Mouse (Mus musculus) left cerebral cortex, adult 2 months (tissue): Measurements from ENCODE around the gene E130218I03Rik. TPM values are rescaled to one million over a fixed set of nuclear protein-coding genes. Genes with fewer than 3 reads are reported as not detected.
"Not testable (repeated sequence)": the region's sequence is repeated elsewhere in the genome, so short reads cannot be mapped to it uniquely, and the experiment has no call there.

Experiments
- DNase-seq, 2 experiments: peaks; one replicate each; pipeline ENCODE4 v3.0.0; 2021 to 2022; ENCODE audit warnings: low spot score in 2 of 2, mixed read lengths in 1 of 2; ENCODE audit errors: extremely low spot score in 1 of 2
- H3K27ac ChIP-seq: fragments of 200-600 bp; 2 replicates; pipeline ENCODE4 v1.8.1; 2022
- H3K4me3 ChIP-seq: fragments of 200-600 bp; 2 replicates; pipeline ENCODE4 v1.8.1; 2022
- CTCF ChIP-seq: fragments of 200-600 bp; IDR thresholded peaks from 2 replicates; pipeline ENCODE4 v1.8.1; 2022; ENCODE audit warnings: antibody characterized with exemption, mild to moderate bottlenecking, moderate library complexity
- intact Hi-C: fragments of 180-260 bp; cut with DNase I; formaldehyde crosslinking; loops from one replicate; pipeline ENCODE4 v1.15.1; 2025
- total RNA-seq, 2 experiments: library from RNA; stranded (reverse); gene quantifications; 2 replicates each; pipeline ENCODE4 v1.2.3; 2021

The E130218I03Rik gene
- total RNA-seq, 2 experiments from 2014 or later = not detected

DNA sequence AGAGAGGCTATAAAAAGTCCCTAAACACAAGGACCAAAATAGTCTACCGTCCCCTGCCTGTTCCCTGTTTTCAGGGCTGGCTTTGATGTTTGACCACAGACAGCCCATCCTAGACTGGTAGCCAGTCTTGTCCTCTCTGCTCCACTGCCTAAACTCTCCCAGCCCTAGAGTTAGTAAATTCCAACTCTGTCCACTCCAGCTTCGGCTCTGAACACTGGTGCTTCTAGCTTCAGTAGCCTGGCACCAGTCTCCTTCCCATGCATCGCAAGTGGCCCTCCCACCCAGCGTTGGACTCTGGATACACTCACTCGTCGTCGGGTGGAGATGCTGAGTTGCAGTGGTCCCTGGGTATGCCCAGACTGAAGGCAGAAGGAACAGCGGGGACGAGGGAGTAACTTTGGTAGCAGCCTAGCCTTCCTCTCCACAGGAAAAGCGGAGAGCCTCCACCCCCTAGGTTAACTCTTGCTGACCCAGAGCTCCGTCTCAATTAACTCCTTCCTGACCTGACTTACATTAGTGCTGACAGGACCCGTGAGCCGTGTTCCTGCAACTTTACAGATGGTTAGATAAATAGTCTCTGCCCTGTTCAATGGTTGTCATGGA lies 10.4 kb downstream of the E130218I03Rik start, which contains the start of gene Grrp1:
Gene Grrp1 (minus strand): TSS at position 385 of the 603 bp plus-strand sequence.
- Histone ChIP-seq H3K4me3 (peak within 1 kb of the TSS; percentile 44), H3K27ac (peak within 1 kb of the TSS; percentile 69)
- DNase-seq = no peak
- TF ChIP-seq CTCF = no peak
- intact Hi-C loops = loop anchor here (10.0 kb wide), 1 partner anchor 231 kb away; no protein-coding TSS in a partner anchor

GRCm38 (mm10) chr4:134254835-134255234 lies 11.4 kb downstream of the E130218I03Rik start:
- DNase-seq = no peak
- Histone ChIP-seq H3K27ac (no peak overlapping the region), H3K4me3 (no peak overlapping the region)
- intact Hi-C loops = loop anchor here (10.0 kb wide), 1 partner anchor 230 kb away; no protein-coding TSS in a partner anchor
- no peak for TF ChIP-seq CTCF

DNA sequence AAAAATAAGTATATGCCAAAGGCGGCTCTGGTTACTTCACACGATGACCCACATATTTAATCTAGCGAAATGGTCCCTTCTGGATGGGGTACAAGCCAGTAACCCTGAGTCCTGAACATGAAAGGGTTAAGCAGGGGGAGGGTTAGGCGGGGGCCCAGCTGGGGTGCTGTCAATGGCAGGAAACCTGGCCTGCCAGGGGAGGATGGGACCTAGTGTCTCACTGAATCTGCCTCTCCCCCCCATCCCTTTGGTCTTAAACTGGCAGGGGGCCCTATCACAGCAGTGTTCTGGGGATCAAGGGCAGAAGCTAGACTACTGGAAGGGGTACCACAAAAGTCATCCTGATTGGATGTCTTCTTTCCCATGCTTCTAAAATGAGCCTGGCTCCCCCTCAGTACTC lies 12.4 kb downstream of the E130218I03Rik start:
- Histone ChIP-seq H3K27ac (no peak overlapping the region), H3K4me3 (no peak overlapping the region)
- intact Hi-C loops = loop anchor here (10.0 kb wide), 1 partner anchor 229 kb away; no protein-coding TSS in a partner anchor
- DNase-seq = no peak
- TF ChIP-seq CTCF = no peak

DNA sequence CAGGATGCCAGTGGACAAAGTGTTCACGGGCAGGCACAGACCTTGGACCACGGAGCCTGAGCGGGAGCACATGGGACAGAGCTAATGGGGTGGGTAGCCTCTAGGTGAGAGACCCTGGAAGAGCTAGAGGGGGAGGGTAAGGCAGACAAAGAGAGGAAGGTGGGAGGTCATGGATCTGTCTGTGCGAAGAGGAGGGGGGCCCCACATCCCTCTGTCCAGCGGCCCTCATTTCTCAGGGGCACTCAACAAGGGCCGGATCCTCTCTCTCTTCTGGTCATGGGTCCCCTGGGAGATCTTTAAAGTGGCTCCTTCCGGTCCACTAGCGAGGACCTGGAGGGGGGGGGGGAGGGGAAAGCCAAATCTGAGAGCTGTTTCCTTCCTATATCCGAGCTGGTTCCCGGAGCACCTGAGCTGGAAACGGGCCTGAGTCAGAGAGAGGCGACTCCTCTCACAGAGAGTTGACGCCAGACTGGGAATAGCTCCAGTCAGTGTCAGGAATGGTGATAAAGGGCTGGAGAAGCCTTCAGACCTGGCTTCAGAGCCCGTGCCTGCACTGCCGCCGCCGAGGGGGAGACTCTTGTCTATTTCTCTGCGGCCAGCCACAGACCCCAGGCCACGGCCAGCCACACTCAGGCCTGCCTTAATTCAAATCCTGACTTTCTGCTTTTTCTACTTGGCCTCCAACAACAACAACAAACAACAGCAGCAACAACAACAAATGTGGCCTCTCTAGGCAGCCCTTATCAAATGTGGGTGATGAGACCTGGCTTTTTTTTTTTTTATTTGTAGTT lies 13.1 kb downstream of the E130218I03Rik start:
- Histone ChIP-seq H3K27ac (no peak overlapping the region), H3K4me3 (no peak overlapping the region)
- intact Hi-C loops = loop anchor here (10.0 kb wide), 1 partner anchor 228 kb away; no protein-coding TSS in a partner anchor
- TF ChIP-seq CTCF = no peak
- no peak for DNase-seq

DNA sequence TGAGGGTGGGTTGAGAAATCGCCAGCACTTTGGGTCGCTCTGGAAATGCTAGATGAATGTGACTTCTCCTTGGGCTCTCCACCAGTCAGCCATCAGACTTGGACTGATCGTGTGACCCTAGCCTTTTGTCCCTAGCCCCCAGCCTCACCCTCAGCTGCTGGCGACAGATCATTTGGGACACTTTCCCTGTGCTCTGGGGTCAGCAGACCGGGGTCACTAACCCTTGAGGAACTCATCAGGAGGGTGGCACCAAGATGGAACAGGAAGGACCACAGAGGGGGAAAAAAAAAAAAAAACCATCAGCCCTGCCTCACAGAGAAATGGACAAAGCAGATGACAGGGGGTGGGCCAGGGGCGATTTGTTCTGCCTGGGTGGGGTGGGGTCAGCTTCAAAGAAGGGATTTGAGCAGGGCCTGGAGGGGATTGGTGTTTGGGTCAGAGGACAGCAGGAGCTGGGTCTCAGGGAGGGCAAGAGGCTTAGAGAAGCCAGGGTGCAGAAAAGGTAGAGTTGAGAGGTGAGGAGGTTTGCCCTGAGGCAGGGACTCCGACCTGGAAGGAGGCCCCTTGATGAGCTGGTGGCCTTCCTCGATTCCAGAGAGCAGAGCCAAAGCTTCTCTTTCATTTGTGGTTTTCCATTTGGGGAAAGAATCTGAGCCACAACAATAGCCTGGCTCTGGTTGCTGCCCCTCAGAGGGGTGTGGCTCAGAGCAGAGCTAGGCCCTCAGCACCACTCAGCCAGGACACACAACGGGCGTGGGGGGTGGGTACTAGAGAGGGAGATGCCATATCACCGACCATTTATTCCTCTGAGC lies 13.9 kb downstream of the E130218I03Rik start:
- H3K27ac ChIP-seq = no peak overlapping the region
- H3K4me3 ChIP-seq = no peak overlapping the region
- DNase-seq = no peak
- no peak for TF ChIP-seq CTCF
- intact Hi-C loops = loop anchor here (10.0 kb wide), 1 partner anchor 227 kb away; no protein-coding TSS in a partner anchor

GRCm38 (mm10) chr4:134258354-134258753 lies 14.9 kb downstream of the E130218I03Rik start:
- no peak for TF ChIP-seq CTCF

GRCm38 (mm10) chr4:134263191-134263590 lies 19.7 kb downstream of the E130218I03Rik start:
- DNase-seq = no peak
- no peak overlapping the region for H3K27ac ChIP-seq
- intact Hi-C loops = no loop called here
- H3K4me3 ChIP-seq = no peak overlapping the region
- peak; percentile 80 for TF ChIP-seq CTCF

More at GRCm38 (mm10) chr4:134258354-134258753, 14.9 kb downstream of the E130218I03Rik start:
- H3K27ac ChIP-seq = no peak overlapping the region
- DNase-seq = no peak
- intact Hi-C loops = loop anchor here (10.0 kb wide), 1 partner anchor 226 kb away; no protein-coding TSS in a partner anchor
- no peak overlapping the region for H3K4me3 ChIP-seq

GRCm38 (mm10) chr4:134265860-134266585 lies 22.6 kb downstream of the E130218I03Rik start:
- no peak overlapping the region for H3K4me3 ChIP-seq
- TF ChIP-seq CTCF = no peak; the same call in 1 of the 2 replicates
- intact Hi-C loops = no loop called here
- no peak overlapping the region for H3K27ac ChIP-seq
- no peak for DNase-seq

- Histone ChIP-seq H3K4me3 (no peak overlapping the region), H3K27ac (no peak overlapping the region)
- no peak for DNase-seq
- peak; percentile 18 for TF ChIP-seq CTCF
- intact Hi-C loops = no loop called here
Observed at GRCm38 (mm10) chr4:134268102-134268655, 24.7 kb downstream of the E130218I03Rik start.

GRCm38 (mm10) chr4:134269622-134270021 lies 26.2 kb downstream of the E130218I03Rik start:
- intact Hi-C loops = not testable (repeated sequence)

More at GRCm38 (mm10) chr4:134269622-134270021, 26.2 kb downstream of the E130218I03Rik start:
- DNase-seq, H3K27ac ChIP-seq, H3K4me3 ChIP-seq: not testable (repeated sequence)
- TF ChIP-seq CTCF = peak; percentile 54
